Mouse (Mus musculus) cortical plate, adult 2 months (tissue): ENCODE measurements around the gene Dyx1c1.

Experiments used
- CTCF ChIP-seq: fragments of 200-500 bp; IDR thresholded peaks from 2 replicates; pipeline ENCODE4 v1.5.1; 2011; ENCODE audit warnings: mild to moderate bottlenecking, control low read depth, low read length; ENCODE audit not compliant: insufficient read depth; ENCODE audit errors: extremely low read depth
- POLR2A ChIP-seq: fragments of 200-500 bp; IDR thresholded peaks from 2 replicates; pipeline ENCODE4 v1.6.1; 2011; ENCODE audit warnings: mild to moderate bottlenecking, low read length, control low read depth; ENCODE audit not compliant: insufficient read depth; ENCODE audit errors: extremely low read depth

- TF ChIP-seq CTCF, result no peak
- no peak for TF ChIP-seq POLR2A
These were observed 14.4 kb downstream of the Dyx1c1 start for GRCm38 (mm10) chr9:72972984-72973383.
